Mouse (Mus musculus): ENCODE results near the gene Tmem132d. TPM values are rescaled to one million over a fixed set of nuclear protein-coding genes. Genes with fewer than 3 reads are reported as not detected.
"Not testable (repeated sequence)": the region's sequence is repeated elsewhere in the genome, so short reads cannot be mapped to it uniquely, and the experiment has no call there.

Gene Tmem132d
- polyA plus RNA-seq, 1 experiment from 2014 or later: not detected

GRCm38 (mm10) chr5:127996526-127997245 lies 436.2 kb downstream of the Tmem132d start:
- Histone ChIP-seq H3K9ac (replicated peaks) (no peak overlapping the region), H3K27ac (ENCODE audit: low read depth) (no peak overlapping the region), H3K36me3 (replicated peaks; ENCODE audit: insufficient read depth, low read length) (no peaks in the 10 kb centered on the region), H3K9me3 (ENCODE audit: low read length) (0 out of 2 replicates have a peak, but pooled peaks cover 3% of the 10 kb centered on the region), H3K4me1 (ENCODE audit: insufficient read depth) (no peaks in the 10 kb centered on the region), H3K4me2 (ENCODE audit: low read depth, low read length) (no peak overlapping the region), H3K27me3 (ENCODE audit: insufficient read depth, low read length) (no peaks in the 10 kb centered on the region), H3K4me3 (ENCODE audit: low read depth, low read length) (no peak overlapping the region)
- DNase-seq (no peak), ATAC-seq (no peak)
- no peak for TF ChIP-seq EP300 (IDR thresholded peaks at IDR 0.05; ENCODE audit: low read depth)
- TF ChIP-seq CTCF (IDR thresholded peaks at IDR 0.05; ENCODE audit: low read depth): no peak
- WGBS (ENCODE audit: insufficient replicate concordance): 65% methylated on average over 10 of the region's 10 CpGs

- no peaks in the 10 kb centered on the region for H3K4me1 ChIP-seq (ENCODE audit: insufficient read depth)
- no peak overlapping the region for H3K4me3 ChIP-seq (ENCODE audit: low read depth, low read length)
- no peaks in the 10 kb centered on the region for H3K27me3 ChIP-seq (ENCODE audit: insufficient read depth, low read length)
- no peak overlapping the region for H3K9ac ChIP-seq (replicated peaks)
- H3K27ac ChIP-seq (ENCODE audit: low read depth): no peak overlapping the region
- ATAC-seq: no peak
- 56% methylated on average over 3 of the region's 3 CpGs for WGBS (ENCODE audit: insufficient replicate concordance)
- TF ChIP-seq CTCF (IDR thresholded peaks at IDR 0.05; ENCODE audit: low read depth) (no peak), EP300 (IDR thresholded peaks at IDR 0.05; ENCODE audit: low read depth) (no peak)
- DNase-seq: no peak
- 0 out of 2 replicates have a peak, but pooled peaks cover 2% of the 10 kb centered on the region for H3K9me3 ChIP-seq (ENCODE audit: low read length)
- H3K36me3 ChIP-seq (replicated peaks; ENCODE audit: insufficient read depth, low read length): no peaks in the 10 kb centered on the region
- no peak overlapping the region for H3K4me2 ChIP-seq (ENCODE audit: low read depth, low read length)
Measured at GRCm38 (mm10) chr5:127993460-127993859, 439.4 kb downstream of the Tmem132d start.

GRCm38 (mm10) chr5:127990826-127991225 lies 442.1 kb downstream of the Tmem132d start:
- Histone ChIP-seq H3K27me3 (ENCODE audit: insufficient read depth, low read length) (no peaks in the 10 kb centered on the region), H3K9ac (replicated peaks) (no peak overlapping the region), H3K4me1 (ENCODE audit: insufficient read depth) (no peaks in the 10 kb centered on the region), H3K4me2 (ENCODE audit: low read depth, low read length) (no peak overlapping the region), H3K36me3 (replicated peaks; ENCODE audit: insufficient read depth, low read length) (no peaks in the 10 kb centered on the region), H3K9me3 (ENCODE audit: low read length) (0 out of 2 replicates have a peak, but pooled peaks cover 2% of the 10 kb centered on the region), H3K27ac (ENCODE audit: low read depth) (no peak overlapping the region), H3K4me3 (ENCODE audit: low read depth, low read length) (no peak overlapping the region)
- 73% methylated on average over 5 of the region's 5 CpGs for WGBS (ENCODE audit: insufficient replicate concordance)
- no peak for TF ChIP-seq EP300 (IDR thresholded peaks at IDR 0.05; ENCODE audit: low read depth)
- TF ChIP-seq CTCF (IDR thresholded peaks at IDR 0.05; ENCODE audit: low read depth): no peak
- DNase-seq (no peak), ATAC-seq (no peak)

- H3K27ac ChIP-seq (ENCODE audit: low read depth); H3K9me3 ChIP-seq (ENCODE audit: low read length); H3K4me1 ChIP-seq (ENCODE audit: insufficient read depth); H3K36me3 ChIP-seq (replicated peaks; ENCODE audit: insufficient read depth, low read length); ATAC-seq; H3K4me2 ChIP-seq (ENCODE audit: low read depth, low read length); H3K4me3 ChIP-seq (ENCODE audit: low read depth, low read length); H3K9ac ChIP-seq (replicated peaks); H3K27me3 ChIP-seq (ENCODE audit: insufficient read depth, low read length); DNase-seq: not testable (repeated sequence)
- WGBS (ENCODE audit: insufficient replicate concordance): 31% methylated on average over 6 of the region's 6 CpGs
Measured at GRCm38 (mm10) chr5:127980003-127980358, 452.9 kb downstream of the Tmem132d start.

- TF ChIP-seq CTCF (IDR thresholded peaks at IDR 0.05; ENCODE audit: low read depth): no peak
- TF ChIP-seq EP300 (IDR thresholded peaks at IDR 0.05; ENCODE audit: low read depth): no peak
- DNase-seq: no peak
- no peak overlapping the region for H3K27ac ChIP-seq (ENCODE audit: low read depth)
Measured at GRCm38 (mm10) chr5:127979329-127980002, 453.4 kb downstream of the Tmem132d start.

GRCm38 (mm10) chr5:127976661-127977060 lies 456.2 kb downstream of the Tmem132d start:
- H3K4me1 ChIP-seq (ENCODE audit: insufficient read depth): no peaks in the 10 kb centered on the region
- no peaks in the 10 kb centered on the region for H3K9me3 ChIP-seq (ENCODE audit: low read length)
- no peak overlapping the region for H3K4me2 ChIP-seq (ENCODE audit: low read depth, low read length)
- no peak overlapping the region for H3K4me3 ChIP-seq (ENCODE audit: low read depth, low read length)
- DNase-seq (no peak), ATAC-seq (no peak)
- no peaks in the 10 kb centered on the region for H3K36me3 ChIP-seq (replicated peaks; ENCODE audit: insufficient read depth, low read length)
- WGBS (ENCODE audit: insufficient replicate concordance): 82% methylated on average over 10 of the region's 10 CpGs
- H3K27me3 ChIP-seq (ENCODE audit: insufficient read depth, low read length): no peaks in the 10 kb centered on the region
- TF ChIP-seq CTCF (IDR thresholded peaks at IDR 0.05; ENCODE audit: low read depth) (no peak), EP300 (IDR thresholded peaks at IDR 0.05; ENCODE audit: low read depth) (no peak)
- no peak overlapping the region for H3K9ac ChIP-seq (replicated peaks)
- H3K27ac ChIP-seq (ENCODE audit: low read depth): no peak overlapping the region

More at GRCm38 (mm10) chr5:127979329-127980002, 453.4 kb downstream of the Tmem132d start:
- Histone ChIP-seq H3K4me2 (ENCODE audit: low read depth, low read length) (no peak overlapping the region), H3K9me3 (ENCODE audit: low read length) (peaks cover 2% of the 10 kb centered on the region; the same call in 1 of the 2 replicates), H3K27me3 (ENCODE audit: insufficient read depth, low read length) (no peaks in the 10 kb centered on the region), H3K4me1 (ENCODE audit: insufficient read depth) (no peaks in the 10 kb centered on the region), H3K9ac (replicated peaks) (no peak overlapping the region), H3K36me3 (replicated peaks; ENCODE audit: insufficient read depth, low read length) (no peaks in the 10 kb centered on the region), H3K4me3 (ENCODE audit: low read depth, low read length) (no peak overlapping the region)
- no peak for ATAC-seq
- WGBS (ENCODE audit: insufficient replicate concordance): 55% methylated on average over 6 of the region's 6 CpGs
